ENCODE assay signal across 21 mouse cellular contexts in genomic region chr8:59174578-59175357, GRCm38 (mm10).
DNase-seq lines count a peak whose midpoint lies in the region; ATAC-seq and TF ChIP-seq lines count a peak whose summit lies in the region.
"Had no signal": no experiment of that assay in that cellular context is flagged by ENCODE, and none has a peak within 500 bp of the region (broad histone marks: within the 10 kb centered on the region; RNA-seq: fewer than 3 reads in every experiment).

No protein-coding gene starts in this region.

- H3K9me3 ChIP-seq in hindbrain, embryonic 11.5 days (ENCODE audit: control insufficient read depth, low read length), result no peaks in the 10 kb centered on the region
- H3K9me3 ChIP-seq in hindbrain, embryonic 16.5 days (ENCODE audit: control insufficient read depth, low read length), result no peaks in the 10 kb centered on the region
- no peaks in the 10 kb centered on the region for H3K9me3 ChIP-seq in kidney, postnatal 0 days (replicated peaks; ENCODE audit: low read length)
- no peaks in the 10 kb centered on the region for H3K9me3 ChIP-seq in ES-Bruce4 (replicated peaks; ENCODE audit: control insufficient read depth, insufficient read depth, low read length, poor library complexity, severe bottlenecking)
- no peaks in the 10 kb centered on the region for H3K9me3 ChIP-seq in embryonic facial prominence, embryonic 10.5 days
- no peaks in the 10 kb centered on the region for H3K9me3 ChIP-seq in liver, postnatal 0 days (ENCODE audit: low read length)
- H3K9me3 ChIP-seq: forebrain, embryonic 13.5 days; heart, embryonic 13.5 days; hindbrain, embryonic 12.5 days had no signal

- 65% methylated on average over 1 of the region's 1 CpGs for WGBS in hindbrain, embryonic 11.5 days
- WGBS in hindbrain, embryonic 16.5 days, result 50% methylated on average over 1 of the region's 1 CpGs
- 34% methylated on average over 1 of the region's 1 CpGs for WGBS in kidney, postnatal 0 days
- 66% methylated on average over 1 of the region's 1 CpGs for WGBS in embryonic facial prominence, embryonic 10.5 days
- WGBS in liver, postnatal 0 days (ENCODE audit: insufficient replicate concordance), result 55% methylated on average over 1 of the region's 1 CpGs

- no peak overlapping the region for H3K4me2 ChIP-seq in hindbrain, embryonic 11.5 days (replicated peaks; ENCODE audit: low read depth, low read length)
- no peak overlapping the region for H3K4me2 ChIP-seq in hindbrain, embryonic 16.5 days (ENCODE audit: low read length)
- H3K4me2 ChIP-seq in kidney, postnatal 0 days (ENCODE audit: low read length), result no peak overlapping the region
- H3K4me2 ChIP-seq in liver, postnatal 0 days (ENCODE audit: low read depth, low read length), result no peak overlapping the region
- H3K4me2 ChIP-seq: forebrain, embryonic 13.5 days; heart, embryonic 13.5 days; hindbrain, embryonic 12.5 days had no signal

- no peak overlapping the region for H3K4me3 ChIP-seq in hindbrain, embryonic 11.5 days (ENCODE audit: low read depth, low read length)
- H3K4me3 ChIP-seq in hindbrain, embryonic 16.5 days (ENCODE audit: low read length), result no peak overlapping the region
- H3K4me3 ChIP-seq in kidney, postnatal 0 days (replicated peaks; ENCODE audit: low read depth, low read length), result no peak overlapping the region
- H3K4me3 ChIP-seq in ES-Bruce4 (ENCODE audit: low read depth, low read length), result no peak overlapping the region
- no peak overlapping the region for H3K4me3 ChIP-seq in embryonic facial prominence, embryonic 10.5 days
- H3K4me3 ChIP-seq in liver, postnatal 0 days (ENCODE audit: low read depth, low read length), result no peak overlapping the region
- H3K4me3 ChIP-seq: forebrain, embryonic 13.5 days; gastrocnemius, adult 2 months; heart, embryonic 13.5 days; hindbrain, embryonic 12.5 days had no signal

- TF ChIP-seq POLR2A in ES-Bruce4 (IDR thresholded peaks at IDR 0.05; ENCODE audit: insufficient read depth, low read length), result no peak

- no peaks in the 10 kb centered on the region for H3K36me3 ChIP-seq in hindbrain, embryonic 11.5 days (ENCODE audit: control insufficient read depth, insufficient read depth, low read length)
- H3K36me3 ChIP-seq in hindbrain, embryonic 16.5 days (ENCODE audit: control insufficient read depth, insufficient read depth, low read length), result no peaks in the 10 kb centered on the region
- H3K36me3 ChIP-seq in kidney, postnatal 0 days (ENCODE audit: insufficient read depth, low read length), result no peaks in the 10 kb centered on the region
- H3K36me3 ChIP-seq in ES-Bruce4 (ENCODE audit: control insufficient read depth, insufficient read depth, low read length, poor library complexity, severe bottlenecking), result no peaks in the 10 kb centered on the region
- no peaks in the 10 kb centered on the region for H3K36me3 ChIP-seq in embryonic facial prominence, embryonic 10.5 days (replicated peaks)
- no peaks in the 10 kb centered on the region for H3K36me3 ChIP-seq in liver, postnatal 0 days (replicated peaks; ENCODE audit: insufficient read depth, low read length)
- H3K36me3 ChIP-seq: heart, embryonic 13.5 days; hindbrain, embryonic 12.5 days had no signal

- TF ChIP-seq CTCF in kidney, postnatal 0 days (IDR thresholded peaks at IDR 0.05; ENCODE audit: low read depth), result 0 out of 2 replicates have a peak, but pooled peaks have one; percentile 3
- TF ChIP-seq CTCF in ES-Bruce4 (IDR thresholded peaks at IDR 0.05; ENCODE audit: low read depth, low read length), result peak; percentile 3
- no peak for TF ChIP-seq CTCF in liver, postnatal 0 days (IDR thresholded peaks at IDR 0.05; ENCODE audit: low read depth)

- no peak overlapping the region for H3K27ac ChIP-seq in hindbrain, embryonic 11.5 days (ENCODE audit: low read depth, low read length)
- H3K27ac ChIP-seq in hindbrain, embryonic 16.5 days (ENCODE audit: low read depth, low read length), result no peak overlapping the region
- H3K27ac ChIP-seq in kidney, postnatal 0 days, result no peak overlapping the region
- H3K27ac ChIP-seq in ES-Bruce4 (ENCODE audit: insufficient read depth, low read length), result no peak overlapping the region
- no peak overlapping the region for H3K27ac ChIP-seq in embryonic facial prominence, embryonic 10.5 days (replicated peaks)
- H3K27ac ChIP-seq in liver, postnatal 0 days (ENCODE audit: low read depth), result no peak overlapping the region
- H3K27ac ChIP-seq: forebrain, embryonic 13.5 days; gastrocnemius, adult 2 months; heart, embryonic 13.5 days; hindbrain, embryonic 12.5 days; hindbrain, postnatal 0 days had no signal

- ATAC-seq in hindbrain, embryonic 11.5 days (ENCODE audit: low FRiP score), result peak; percentile 35; the same call in 1 of the 2 replicates
- ATAC-seq in hindbrain, embryonic 16.5 days, result no peak
- ATAC-seq in kidney, postnatal 0 days (replicated peaks; ENCODE audit: low FRiP score, low read depth), result no peak; the same call in 1 of the 2 replicates
- ATAC-seq in liver, postnatal 0 days, result no peak
- ATAC-seq: forebrain, embryonic 13.5 days; hindbrain, postnatal 0 days; Patski had no signal

- TF ChIP-seq EP300 in ES-Bruce4 (IDR thresholded peaks at IDR 0.05; ENCODE audit: insufficient read depth, low read depth, low read length), result no peak
- TF ChIP-seq EP300 in liver, postnatal 0 days (IDR thresholded peaks at IDR 0.05; ENCODE audit: low read depth), result no peak

- H3K4me1 ChIP-seq in hindbrain, embryonic 11.5 days (replicated peaks; ENCODE audit: control insufficient read depth, insufficient read depth, low read length), result no peaks in the 10 kb centered on the region
- no peaks in the 10 kb centered on the region for H3K4me1 ChIP-seq in hindbrain, embryonic 16.5 days (ENCODE audit: control insufficient read depth, insufficient read depth, low read depth, low read length)
- no peaks in the 10 kb centered on the region for H3K4me1 ChIP-seq in kidney, postnatal 0 days (replicated peaks; ENCODE audit: insufficient read depth, low read length)
- H3K4me1 ChIP-seq in ES-Bruce4 (ENCODE audit: control insufficient read depth, insufficient read depth, low read length), result no peaks in the 10 kb centered on the region
- peaks cover 3% of the 10 kb centered on the region; the same call in 1 of the 2 replicates for H3K4me1 ChIP-seq in embryonic facial prominence, embryonic 10.5 days
- H3K4me1 ChIP-seq in liver, postnatal 0 days (ENCODE audit: insufficient read depth), result no peaks in the 10 kb centered on the region
- H3K4me1 ChIP-seq: forebrain, embryonic 13.5 days; heart, embryonic 13.5 days; hindbrain, embryonic 12.5 days had no signal

- H3K9ac ChIP-seq in hindbrain, embryonic 11.5 days (ENCODE audit: low read depth, low read length), result no peak overlapping the region
- H3K9ac ChIP-seq in hindbrain, embryonic 16.5 days (ENCODE audit: low read depth, low read length), result no peak overlapping the region
- no peak overlapping the region for H3K9ac ChIP-seq in kidney, postnatal 0 days (ENCODE audit: low read depth, low read length)
- no peak overlapping the region for H3K9ac ChIP-seq in ES-Bruce4 (ENCODE audit: low read depth, poor library complexity, severe bottlenecking)
- no peak overlapping the region for H3K9ac ChIP-seq in liver, postnatal 0 days (replicated peaks)
- H3K9ac ChIP-seq: forebrain, embryonic 13.5 days; heart, embryonic 13.5 days; hindbrain, embryonic 12.5 days had no signal

- no peaks in the 10 kb centered on the region for H3K27me3 ChIP-seq in hindbrain, embryonic 11.5 days (ENCODE audit: control insufficient read depth, insufficient read depth, low read length)
- no peaks in the 10 kb centered on the region for H3K27me3 ChIP-seq in hindbrain, embryonic 16.5 days (replicated peaks; ENCODE audit: control insufficient read depth, insufficient read depth, low read length)
- no peaks in the 10 kb centered on the region for H3K27me3 ChIP-seq in kidney, postnatal 0 days (ENCODE audit: insufficient read depth, low read length)
- H3K27me3 ChIP-seq in ES-Bruce4 (ENCODE audit: control insufficient read depth, insufficient read depth, low read length, poor library complexity, severe bottlenecking), result no peaks in the 10 kb centered on the region
- no peaks in the 10 kb centered on the region for H3K27me3 ChIP-seq in embryonic facial prominence, embryonic 10.5 days (replicated peaks; ENCODE audit: low read depth, poor library complexity, severe bottlenecking)
- H3K27me3 ChIP-seq in liver, postnatal 0 days (ENCODE audit: insufficient read depth, low read length), result no peaks in the 10 kb centered on the region
- H3K27me3 ChIP-seq: forebrain, embryonic 13.5 days; heart, embryonic 13.5 days; hindbrain, embryonic 12.5 days; Patski had no signal

- no peak for DNase-seq in hindbrain, embryonic 11.5 days (ENCODE audit: low spot score)
- DNase-seq in kidney, postnatal 0 days (ENCODE audit: low spot score), result peak; percentile 84
- no peak for DNase-seq in kidney, postnatal 4 days
- DNase-seq in embryonic facial prominence, embryonic 10.5 days (ENCODE audit: low spot score), result peak; percentile 34
- no peak for DNase-seq in spleen, adult 12 weeks (ENCODE audit: low spot score)
- DNase-seq in liver, postnatal 0 days, result no peak
- DNase-seq: adrenal gland, adult 2 months; adrenal gland, postnatal 25 days; cerebellum, adult 18-20 months; cerebellum, adult 9-11 months; cerebellum, postnatal 36 days; gastrocnemius, adult 2 months; gastrocnemius, postnatal 25 days; heart, postnatal 36 days had no signal

Comparison
In these comparisons a context has a peak if more than half of its experiments do, and no peak if none do; other contexts are left out.
1. DNase-seq: peak in kidney, postnatal 0 days (single experiment) and embryonic facial prominence, embryonic 10.5 days (single experiment); none in hindbrain, embryonic 11.5 days (single experiment), kidney, postnatal 4 days (0 of 2), spleen, adult 12 weeks (single experiment) and liver, postnatal 0 days (single experiment).